Mouse (Mus musculus) large intestine, adult 2 months (tissue): ENCODE results near the gene Vmn1r85. TPM values are rescaled to one million over a fixed set of nuclear protein-coding genes. Genes with fewer than 3 reads are reported as not detected.
A peak's percentile ranks its signal among the peaks of the same experiment; 100 is the strongest.

Experiments
- DNase-seq: peaks from one replicate; pipeline ENCODE4 v3.0.0-alpha.2; 2012; ENCODE audit warnings: low read depth, low spot score
- WGBS: fragments of 180-500 bp; shearing (Covaris S2); methylation state at CpG from one replicate; pipeline ENCODE4 v1.1.7; 2018; 5-methylcytosine and 5-hydroxymethylcytosine counted together
- polyA plus RNA-seq: library from polyadenylated mRNA; depleted of rRNA; stranded (reverse); fragments of >200 nt; gene quantifications from 2 replicates; pipeline ENCODE4 v1.2.3, GENCODE M21; 2012; rRNA removed

Vmn1r85 gene
- polyA plus RNA-seq, 1 experiment, result not detected

DNA sequence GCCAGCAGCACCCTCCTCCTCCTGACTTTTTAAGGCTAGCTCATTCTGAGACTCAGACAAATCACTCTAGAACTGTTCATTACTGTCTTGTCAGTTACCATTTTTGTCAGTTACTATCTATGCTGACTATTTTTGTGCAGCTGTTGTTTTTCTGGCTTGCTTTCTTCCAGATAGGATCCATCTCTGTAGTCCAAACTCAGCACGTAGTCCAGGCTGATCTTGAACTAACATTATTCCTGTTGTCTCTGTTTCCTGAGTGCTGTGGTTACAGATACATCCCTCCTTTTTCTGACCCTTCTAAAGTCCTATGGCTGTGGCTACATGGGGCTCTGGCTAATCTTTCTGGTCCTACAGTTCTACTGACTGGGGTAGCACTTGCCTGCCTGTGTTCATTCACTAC, 55.8 kb downstream of the Vmn1r85 start:
- WGBS, result 75% methylated on average over 1 of the region's 1 CpGs
- no peak for DNase-seq

DNA sequence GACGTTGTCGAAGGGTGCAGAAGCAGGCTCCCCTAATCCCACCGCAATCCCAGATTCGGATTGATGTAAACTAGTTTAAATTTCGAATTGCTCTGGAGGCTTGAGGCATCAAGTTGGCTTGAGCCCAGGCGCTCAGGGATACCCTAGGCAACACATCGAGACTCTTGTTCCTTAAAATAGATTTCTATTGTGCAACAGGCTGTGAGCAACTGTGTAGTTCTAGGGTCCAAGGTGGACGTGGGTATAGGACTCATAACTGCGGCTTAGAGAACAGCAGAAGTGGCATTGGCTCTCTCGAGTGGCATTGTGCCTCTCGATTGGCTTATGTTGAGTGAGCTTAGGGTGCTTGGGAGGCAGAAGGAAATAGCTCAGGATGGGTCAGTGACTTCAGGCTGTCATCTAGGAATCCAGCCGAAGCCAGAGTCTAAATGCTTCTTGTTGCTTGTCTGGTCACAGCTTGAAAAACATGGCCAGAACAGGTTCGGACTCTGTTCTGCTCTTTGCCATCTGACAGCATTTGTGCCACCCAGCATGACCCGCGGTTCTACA, 56.3 kb downstream of the Vmn1r85 start:
- WGBS, result 5% methylated on average over 15 of the region's 15 CpGs
- no peak for DNase-seq

DNA sequence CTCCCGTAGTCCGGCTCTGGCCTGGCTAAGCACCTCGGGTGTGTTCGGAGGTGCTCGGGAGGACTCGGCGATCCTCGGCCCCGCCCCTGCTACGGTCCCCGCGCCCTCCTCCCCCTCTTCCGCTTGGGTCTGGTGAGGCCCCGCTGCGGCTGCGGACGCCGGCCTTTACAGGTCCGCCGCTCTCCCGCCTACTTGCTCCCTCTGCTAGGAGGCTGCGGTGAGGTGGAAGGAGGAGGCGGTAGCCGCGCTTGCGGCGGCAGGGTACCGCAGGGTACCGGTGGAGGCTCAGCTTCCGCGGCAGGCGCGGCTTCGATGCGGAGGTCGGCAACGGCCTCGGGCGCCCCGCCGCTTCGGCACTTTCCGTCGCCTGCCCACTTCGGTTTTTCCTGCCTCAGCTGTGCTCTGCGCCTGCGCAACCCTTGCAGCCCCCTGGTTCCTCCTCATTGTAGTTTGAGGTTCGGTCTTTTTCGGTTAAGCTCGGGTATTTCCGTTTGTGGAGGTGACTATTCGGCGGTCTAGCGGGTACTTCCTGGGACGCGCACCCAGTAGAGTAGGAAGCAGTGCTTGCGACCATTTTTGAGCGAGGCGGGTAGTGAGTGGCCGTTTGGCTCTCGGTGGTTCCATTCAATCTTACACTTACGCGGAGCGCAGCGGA, 56.9 kb downstream of the Vmn1r85 start, which contains the start of gene Ube2m:
Gene Ube2m (minus strand): TSS at position 375 of the 655 bp plus-strand sequence.
- peak; percentile 81 for DNase-seq

DNA sequence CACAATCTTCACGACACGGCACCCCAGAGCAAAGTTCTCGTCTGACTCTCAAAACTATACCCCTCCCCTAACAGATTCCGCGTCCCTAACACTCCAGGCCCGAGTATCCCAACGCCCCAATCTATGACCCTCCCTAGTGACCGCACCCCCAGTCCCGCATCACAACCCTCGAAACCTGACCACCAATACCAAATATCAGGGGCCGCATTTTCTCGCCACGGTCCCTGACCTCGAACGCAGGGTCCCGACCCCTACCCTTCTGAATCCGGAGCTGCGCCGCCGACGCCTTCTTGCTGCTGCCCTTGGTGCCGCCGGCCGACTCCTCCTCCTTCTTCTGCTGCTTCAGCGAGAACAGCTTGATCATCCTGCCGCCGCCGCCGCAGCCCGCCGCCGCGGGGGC, 57.6 kb downstream of the Vmn1r85 start:
- under 1% methylated on average over 32 of the region's 33 CpGs for WGBS
- DNase-seq, result no peak

More for the DNA sequence above, 56.9 kb downstream of the Vmn1r85 start, which contains the start of gene Ube2m:
- under 1% methylated on average over 61 of the region's 65 CpGs for WGBS

DNA sequence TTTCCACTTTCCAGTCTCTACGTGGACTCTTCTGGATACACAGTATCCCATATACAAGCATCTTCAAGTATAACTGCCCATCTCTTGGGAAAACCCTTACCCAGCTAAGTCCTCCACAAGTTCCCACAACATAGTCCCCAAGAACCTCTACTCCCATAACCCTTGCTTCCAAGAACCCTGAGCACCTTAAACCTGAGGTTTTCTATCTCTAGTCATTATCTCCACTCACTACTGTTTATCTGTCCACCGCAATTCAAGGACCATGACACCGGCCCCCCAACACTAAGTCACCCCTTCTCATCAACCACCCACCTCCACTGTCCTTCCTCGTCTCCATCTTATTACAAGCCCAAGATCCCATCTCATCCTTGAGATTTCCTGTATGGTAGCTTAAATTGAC, 58.2 kb downstream of the Vmn1r85 start:
- DNase-seq, result no peak
- 17% methylated on average over 4 of the region's 4 CpGs for WGBS

DNA sequence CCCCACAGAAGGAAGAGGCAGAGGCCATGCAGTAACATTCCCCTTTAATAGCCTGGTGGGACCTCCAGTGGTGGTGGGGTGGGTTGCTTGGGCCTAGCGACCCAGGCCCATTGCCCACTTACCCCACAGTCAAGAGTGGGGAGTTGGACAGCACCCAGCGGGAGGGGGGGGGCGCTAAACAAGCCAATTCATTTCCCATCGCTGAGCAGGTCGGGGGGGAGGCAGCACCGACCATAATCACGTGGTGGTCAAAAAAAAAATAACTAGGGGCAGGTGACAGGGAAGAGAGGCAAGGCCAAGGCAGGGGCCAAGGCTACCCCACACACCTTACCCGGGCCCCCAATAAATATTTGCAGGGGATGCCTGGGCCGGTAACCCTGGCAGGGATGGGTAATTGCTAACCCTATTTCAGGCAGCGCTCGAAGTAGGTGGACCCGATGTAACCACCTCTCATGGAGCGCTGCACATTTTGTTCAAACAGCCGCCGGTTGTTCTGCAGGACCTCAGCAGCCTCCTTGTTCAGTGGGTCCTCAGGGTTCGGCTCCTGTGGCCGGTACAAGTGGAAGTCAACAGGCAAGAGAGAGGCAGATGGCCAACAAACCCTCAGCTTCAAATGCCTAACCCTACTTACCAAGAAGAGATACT, 59.6 kb downstream of the Vmn1r85 start:
- no peak for DNase-seq

DNA sequence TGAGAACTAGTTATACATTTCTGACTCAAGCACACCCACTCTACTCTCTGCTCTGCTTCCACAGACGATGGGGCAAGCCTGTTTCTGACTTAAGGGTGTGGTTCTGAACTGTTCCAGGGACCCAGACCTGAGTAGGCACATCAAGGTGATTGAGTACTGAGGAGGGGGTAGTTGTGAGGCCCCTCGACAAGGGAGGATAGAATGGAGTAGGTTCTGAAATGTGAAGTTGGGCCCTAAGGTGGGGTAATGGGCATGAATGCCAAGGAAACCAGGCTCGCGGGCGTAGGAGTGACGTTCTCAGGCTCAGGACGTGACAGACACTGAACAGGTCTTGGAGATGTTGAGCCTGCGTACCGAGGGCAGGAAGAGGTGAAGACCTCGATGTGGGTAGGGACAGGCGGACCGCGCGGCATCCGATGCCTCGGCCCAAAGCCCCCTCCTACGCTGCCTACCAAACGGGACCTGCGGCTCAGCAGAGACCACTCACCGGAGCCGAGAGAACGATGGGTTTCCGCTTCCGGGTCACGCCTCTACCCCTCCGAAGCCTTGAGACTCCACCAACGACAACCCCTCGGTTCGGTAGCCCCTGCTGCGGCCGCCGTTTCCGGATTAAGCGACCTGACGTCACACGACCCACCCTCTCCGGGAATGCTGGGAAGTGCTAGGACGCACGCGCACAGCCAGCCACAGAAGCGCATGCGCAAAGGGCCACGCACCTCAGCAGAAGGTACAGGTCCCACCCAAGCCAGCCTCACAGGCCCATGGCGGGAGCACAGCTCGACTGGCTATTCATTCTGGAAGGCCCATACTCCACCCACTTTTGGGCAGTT, 60.6 kb downstream of the Vmn1r85 start, which contains the start of gene Chmp2a:
Gene Chmp2a (minus strand): TSS at position 660 of the 830 bp plus-strand sequence.
- no peak for DNase-seq
- WGBS, result under 1% methylated on average over 45 of the region's 45 CpGs

More for the DNA sequence above, 59.6 kb downstream of the Vmn1r85 start:
- WGBS, result 74% methylated on average over 17 of the region's 17 CpGs

DNA sequence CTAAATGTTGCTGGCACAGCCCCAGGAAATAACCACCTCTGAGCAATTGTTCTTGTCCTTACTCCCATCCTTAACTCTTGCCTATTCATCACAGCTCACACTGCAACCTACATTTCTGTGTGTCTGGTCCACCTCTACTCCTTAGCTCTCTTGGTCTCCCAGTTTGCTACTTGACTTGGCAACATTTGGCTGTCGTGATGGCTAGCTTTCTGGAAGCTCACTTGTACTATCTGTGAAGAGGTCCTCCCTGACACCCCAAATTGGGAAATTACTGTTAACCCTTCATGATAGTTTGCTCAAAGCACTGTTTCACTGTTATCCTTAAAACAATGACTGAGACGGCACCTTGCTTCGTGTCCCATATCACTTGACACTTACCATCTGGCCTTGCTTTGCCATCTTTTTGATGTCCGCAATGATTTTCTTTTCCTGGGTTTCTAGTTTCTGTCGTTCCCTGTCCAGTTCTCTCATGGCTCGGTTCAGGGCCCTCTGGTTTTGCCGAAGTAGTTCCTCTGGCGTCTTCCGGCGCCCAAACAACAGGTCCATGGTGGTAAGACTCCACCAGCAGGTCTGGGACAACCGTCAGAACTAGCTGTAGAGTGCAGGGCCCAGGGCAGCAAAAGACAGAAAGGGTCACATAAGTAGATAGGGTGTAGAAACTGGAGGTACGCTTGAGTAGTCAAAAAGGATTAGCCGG, 61.4 kb downstream of the Vmn1r85 start:
- 24% methylated on average over 13 of the region's 13 CpGs for WGBS

More for the DNA sequence above, 61.4 kb downstream of the Vmn1r85 start:
- no peak for DNase-seq

Other genes with a start within 250 kb of the Vmn1r85 start
- gene Zfp128, start 214.0 kb downstream of the Vmn1r85 start, polyA plus RNA-seq, result 0.33 and 0.51 TPM in 2 replicates
- 6.8 and 7.5 TPM in 2 replicates for gene Zscan22, start 197.4 kb downstream of the Vmn1r85 start, polyA plus RNA-seq
- 2,560 and 2,617 TPM in 2 replicates for gene Rps5, start 172.9 kb downstream of the Vmn1r85 start, polyA plus RNA-seq
- 0.20 and 0.27 TPM in 2 replicates for gene Rnf225, start 167.8 kb downstream of the Vmn1r85 start, polyA plus RNA-seq
- 3.9 and 5.2 TPM in 2 replicates for gene Zfp324, start 129.3 kb downstream of the Vmn1r85 start, polyA plus RNA-seq
- 2.5 and 3.4 TPM in 2 replicates for gene Zfp446, start 117.3 kb downstream of the Vmn1r85 start, polyA plus RNA-seq
- 0.09 and 0.23 TPM in 2 replicates for gene Slc27a5, start 97.0 kb downstream of the Vmn1r85 start, polyA plus RNA-seq
- gene Trim28, start 96.1 kb downstream of the Vmn1r85 start, polyA plus RNA-seq, result 230 and 300 TPM in 2 replicates
- gene Zbtb45, start 85.1 kb downstream of the Vmn1r85 start, polyA plus RNA-seq, result 16.0 and 18.3 TPM in 2 replicates
- gene Chmp2a, start 60.4 kb downstream of the Vmn1r85 start, polyA plus RNA-seq, result 128 and 132 TPM in 2 replicates
- 188 and 202 TPM in 2 replicates for gene Ube2m, start 56.9 kb downstream of the Vmn1r85 start, polyA plus RNA-seq
- gene Mzf1, start 40.4 kb downstream of the Vmn1r85 start, polyA plus RNA-seq, result 0.66 and 0.80 TPM in 2 replicates
- not detected in 2 replicates for gene Vmn1r86, start 24.7 kb upstream of the Vmn1r85 start, polyA plus RNA-seq
- gene Vmn1r87, start 45.0 kb upstream of the Vmn1r85 start, polyA plus RNA-seq, result not detected in 2 replicates
- not detected in 2 replicates for gene Vmn1r88, start 64.4 kb upstream of the Vmn1r85 start, polyA plus RNA-seq
- gene Vmn1r89, start 117.8 kb upstream of the Vmn1r85 start, polyA plus RNA-seq, result not detected in 2 replicates
- gene Lig1, start 182.1 kb upstream of the Vmn1r85 start, polyA plus RNA-seq, result 18.4 and 20.1 TPM in 2 replicates
- 1.6 and 2.2 TPM in 2 replicates for gene Zswim9, start 183.5 kb upstream of the Vmn1r85 start, polyA plus RNA-seq
- 2.9 and 3.0 TPM in 2 replicates for gene Pla2g4c, start 229.5 kb upstream of the Vmn1r85 start, polyA plus RNA-seq